Mouse (Mus musculus) forebrain, embryonic 13.5 days (tissue): ENCODE data around the gene Anapc2. TPM values are rescaled to one million over a fixed set of nuclear protein-coding genes. Genes with fewer than 3 reads are reported as not detected.

Experiments used
- ATAC-seq: fragments of 200-750 bp; cut with Nextera tagmentation; 2 replicates; pipeline ENCODE4 v1.8.0; 2017
- H3K27ac ChIP-seq: fragments of 300-500 bp; sonication (generic); 2 replicates; pipeline ENCODE4 v1.5.1; 2015; ENCODE audit warnings: inconsistent platforms, mild to moderate bottlenecking, moderate library complexity
- H3K27me3 ChIP-seq: fragments of 300-500 bp; sonication (generic); 2 replicates; pipeline ENCODE4 v1.6.1; 2015; ENCODE audit warnings: mild to moderate bottlenecking, inconsistent platforms
- H3K36me3 ChIP-seq: fragments of 300-500 bp; sonication (generic); 2 replicates; pipeline ENCODE4 v1.6.1; 2015; ENCODE audit warnings: mild to moderate bottlenecking, inconsistent platforms; ENCODE audit not compliant: poor library complexity, severe bottlenecking
- H3K4me1 ChIP-seq: fragments of 300-500 bp; sonication (generic); 2 replicates; pipeline ENCODE4 v1.6.1; 2015; ENCODE audit warnings: inconsistent platforms
- H3K4me2 ChIP-seq: fragments of 300-500 bp; sonication (generic); 2 replicates; pipeline ENCODE4 v1.6.1; 2015; ENCODE audit warnings: inconsistent platforms, mild to moderate bottlenecking, moderate library complexity
- H3K4me3 ChIP-seq: fragments of 300-500 bp; sonication (generic); 2 replicates; pipeline ENCODE4 v1.5.1; 2015; ENCODE audit warnings: mild to moderate bottlenecking, inconsistent platforms
- H3K9ac ChIP-seq: fragments of 300-500 bp; sonication (generic); 2 replicates; pipeline ENCODE4 v1.6.1; 2015; ENCODE audit warnings: mild to moderate bottlenecking, inconsistent platforms
- H3K9me3 ChIP-seq: fragments of 300-500 bp; sonication (generic); replicated peaks from 2 replicates; pipeline ENCODE4 v1.6.1; 2016; ENCODE audit warnings: inconsistent platforms
- WGBS: fragments of 180-500 bp; shearing (Covaris S2); methylation state at CpG from one replicate; pipeline ENCODE4 v1.1.7; 2015; 5-methylcytosine and 5-hydroxymethylcytosine counted together
- polyA plus RNA-seq: library from polyadenylated mRNA; unstranded; fragments of >200 nt; fragmentation: Nextera tagmentation; extraction: Ambion mirVana; gene quantifications from 2 replicates; pipeline ENCODE4 v1.2.1, GENCODE M21; 2015

Anapc2 gene
- polyA plus RNA-seq, 1 experiment from 2014 or later = 126 TPM

DNA sequence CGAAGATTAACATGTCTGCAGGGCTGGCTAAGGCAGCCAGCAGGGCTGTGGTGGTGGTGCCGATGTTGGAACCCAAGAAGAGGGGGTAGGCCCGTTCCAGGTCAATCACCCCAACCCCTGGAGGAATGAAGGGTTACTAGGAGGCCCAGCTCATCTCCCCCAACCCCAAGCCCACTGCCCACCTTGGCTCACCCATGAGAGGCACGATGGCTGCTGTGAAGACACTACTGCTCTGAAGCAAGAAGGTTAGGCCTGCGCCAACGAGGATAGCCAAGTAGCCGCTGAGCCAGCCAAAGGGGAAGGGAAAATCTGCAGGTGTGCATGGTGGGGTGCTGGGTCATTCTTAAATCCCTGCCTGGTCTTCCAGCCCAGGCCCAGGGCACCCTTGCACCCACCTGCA lies 41.7 kb upstream of the Anapc2 start:
- H3K27me3 ChIP-seq = peaks cover 22% of the 10 kb centered on the region
- H3K4me1 ChIP-seq = peaks cover 13% of the 10 kb centered on the region
- no peak overlapping the region for H3K9ac ChIP-seq
- H3K27ac ChIP-seq = no peak overlapping the region
- no peak overlapping the region for H3K4me2 ChIP-seq
- no peak for ATAC-seq
- no peaks in the 10 kb centered on the region for H3K9me3 ChIP-seq
- H3K4me3 ChIP-seq = no peak overlapping the region
- H3K36me3 ChIP-seq = no peaks in the 10 kb centered on the region
- WGBS = 93% methylated on average over 7 of the region's 7 CpGs

DNA sequence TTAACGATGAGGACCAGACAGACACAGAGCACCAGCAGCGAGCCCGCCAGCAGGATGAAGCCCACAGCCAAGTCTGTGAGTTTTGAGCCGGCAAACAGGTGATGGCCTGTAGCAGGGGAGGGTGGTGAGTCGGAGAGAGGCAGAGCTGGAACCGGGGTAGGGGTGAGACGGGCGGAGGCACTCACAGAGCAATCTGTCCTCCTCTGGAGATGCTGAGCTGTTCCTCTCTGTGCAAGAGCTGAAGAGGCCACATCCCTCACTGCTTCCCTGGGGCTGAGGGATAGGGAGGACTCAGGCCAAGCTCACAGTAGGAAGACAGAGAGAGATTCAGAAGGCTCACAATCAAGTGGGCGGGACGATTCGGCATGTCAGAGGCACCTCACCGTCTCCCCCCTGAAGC lies 41.2 kb upstream of the Anapc2 start:
- H3K9ac ChIP-seq = no peak overlapping the region
- WGBS = 51% methylated on average over 12 of the region's 12 CpGs
- H3K4me3 ChIP-seq = no peak overlapping the region
- 0 out of 2 replicates have a peak, but pooled peaks cover 9% of the 10 kb centered on the region for H3K4me1 ChIP-seq
- no peak overlapping the region for H3K4me2 ChIP-seq
- H3K27ac ChIP-seq = no peak overlapping the region
- no peaks in the 10 kb centered on the region for H3K36me3 ChIP-seq
- H3K9me3 ChIP-seq = no peaks in the 10 kb centered on the region
- peaks cover 22% of the 10 kb centered on the region for H3K27me3 ChIP-seq
- ATAC-seq = no peak

DNA sequence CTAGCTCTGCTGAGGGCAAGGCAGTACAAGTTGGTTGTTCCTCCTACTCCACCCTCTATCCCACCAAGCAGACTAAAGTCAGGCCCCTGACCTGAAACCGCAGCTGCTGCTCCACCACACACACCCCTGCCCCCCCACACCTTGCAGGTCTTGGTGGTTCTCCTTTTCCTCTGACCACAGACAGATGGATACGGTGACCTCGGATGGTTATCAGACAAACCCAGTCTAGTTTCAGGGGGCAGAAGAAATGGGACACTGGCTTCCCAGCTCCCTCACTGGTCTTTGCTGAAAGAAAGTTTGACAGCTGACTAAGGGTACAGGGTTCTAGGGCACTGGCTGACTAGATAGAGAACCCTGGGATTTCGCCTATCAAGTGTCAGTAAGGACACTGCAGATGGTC lies 38.9 kb upstream of the Anapc2 start:
- no peak for ATAC-seq
- WGBS = 86% methylated on average over 4 of the region's 4 CpGs

GRCm38 (mm10) chr2:25234050-25234449 lies 38.2 kb upstream of the Anapc2 start, which contains the start of gene Slc34a3:
TSS of gene Slc34a3 (minus strand) at chr2:25234364.
- H3K27me3 ChIP-seq = peaks cover 36% of the 10 kb centered on the region
- H3K36me3 ChIP-seq = no peaks in the 10 kb centered on the region
- no peaks in the 10 kb centered on the region for H3K4me1 ChIP-seq
- 88% methylated on average over 3 of the region's 3 CpGs for WGBS
- no peak within 1 kb of the TSS for H3K4me3 ChIP-seq
- ATAC-seq = no peak
- H3K27ac ChIP-seq = no peak within 1 kb of the TSS
- H3K9me3 ChIP-seq = no peaks in the 10 kb centered on the region
- no peak within 1 kb of the TSS for H3K9ac ChIP-seq
- no peak within 1 kb of the TSS for H3K4me2 ChIP-seq

More for the DNA sequence above, 38.9 kb upstream of the Anapc2 start:
- Histone ChIP-seq H3K4me2 (no peak overlapping the region), H3K9ac (no peak overlapping the region), H3K4me3 (no peak overlapping the region), H3K4me1 (0 out of 2 replicates have a peak, but pooled peaks cover 6% of the 10 kb centered on the region), H3K9me3 (no peaks in the 10 kb centered on the region), H3K27me3 (peaks cover 32% of the 10 kb centered on the region), H3K36me3 (no peaks in the 10 kb centered on the region), H3K27ac (no peak overlapping the region)

GRCm38 (mm10) chr2:25234551-25235220 lies 37.6 kb upstream of the Anapc2 start:
- no peaks in the 10 kb centered on the region for H3K9me3 ChIP-seq
- no peak for ATAC-seq
- H3K4me2 ChIP-seq = no peak overlapping the region
- WGBS = 78% methylated on average over 5 of the region's 5 CpGs
- no peak overlapping the region for H3K27ac ChIP-seq
- peaks cover 33% of the 10 kb centered on the region for H3K27me3 ChIP-seq
- H3K9ac ChIP-seq = no peak overlapping the region
- no peak overlapping the region for H3K4me3 ChIP-seq
- H3K36me3 ChIP-seq = no peaks in the 10 kb centered on the region
- no peaks in the 10 kb centered on the region for H3K4me1 ChIP-seq

- Histone ChIP-seq H3K4me1 (peaks cover 14% of the 10 kb centered on the region), H3K4me3 (no peak within 1 kb of the TSS), H3K9ac (no peak within 1 kb of the TSS), H3K4me2 (no peak within 1 kb of the TSS), H3K27me3 (peaks cover 24% of the 10 kb centered on the region), H3K9me3 (no peaks in the 10 kb centered on the region), H3K36me3 (no peaks in the 10 kb centered on the region), H3K27ac (no peak within 1 kb of the TSS)
- 37% methylated on average over 8 of the region's 8 CpGs for whole genome bisulfite sequencing
- ATAC-seq = no peak
Observed at GRCm38 (mm10) chr2:25236614-25237013, 35.7 kb upstream of the Anapc2 start, which contains the start of gene Rnf224. TSS of gene Rnf224 (minus strand) at chr2:25236787.

- H3K9me3 ChIP-seq = no peaks in the 10 kb centered on the region
- H3K4me2 ChIP-seq = no peak overlapping the region
- H3K36me3 ChIP-seq = no peaks in the 10 kb centered on the region
- ATAC-seq = no peak
- peaks cover 24% of the 10 kb centered on the region for H3K27me3 ChIP-seq
- H3K4me1 ChIP-seq = peaks cover 20% of the 10 kb centered on the region
- H3K9ac ChIP-seq = no peak overlapping the region
- WGBS = 63% methylated on average over 4 of the region's 4 CpGs
- H3K27ac ChIP-seq = no peak overlapping the region
- no peak overlapping the region for H3K4me3 ChIP-seq
Observed at GRCm38 (mm10) chr2:25237522-25237921, 34.8 kb upstream of the Anapc2 start.

DNA sequence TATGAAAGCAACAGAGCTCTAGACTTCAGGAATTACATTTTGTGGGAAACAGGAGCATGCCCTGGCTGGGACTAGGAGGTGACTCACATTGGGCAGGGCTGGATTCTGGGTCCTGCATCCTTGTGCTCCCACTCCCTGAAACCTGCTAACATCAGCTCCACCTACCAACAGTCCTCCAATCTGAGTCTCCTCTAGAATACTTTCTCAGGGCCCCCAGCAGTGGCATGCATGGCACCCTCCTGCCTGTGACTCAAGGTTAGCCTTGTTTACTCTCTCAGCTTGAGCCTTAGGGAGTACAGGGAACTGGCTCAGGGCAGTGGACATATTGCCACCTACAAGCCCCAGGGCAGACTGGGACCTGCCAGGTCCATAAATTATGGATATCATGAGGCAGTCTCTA lies 34.2 kb upstream of the Anapc2 start:
- Histone ChIP-seq H3K4me3 (no peak overlapping the region), H3K4me2 (no peak overlapping the region), H3K27me3 (peaks cover 24% of the 10 kb centered on the region)

DNA sequence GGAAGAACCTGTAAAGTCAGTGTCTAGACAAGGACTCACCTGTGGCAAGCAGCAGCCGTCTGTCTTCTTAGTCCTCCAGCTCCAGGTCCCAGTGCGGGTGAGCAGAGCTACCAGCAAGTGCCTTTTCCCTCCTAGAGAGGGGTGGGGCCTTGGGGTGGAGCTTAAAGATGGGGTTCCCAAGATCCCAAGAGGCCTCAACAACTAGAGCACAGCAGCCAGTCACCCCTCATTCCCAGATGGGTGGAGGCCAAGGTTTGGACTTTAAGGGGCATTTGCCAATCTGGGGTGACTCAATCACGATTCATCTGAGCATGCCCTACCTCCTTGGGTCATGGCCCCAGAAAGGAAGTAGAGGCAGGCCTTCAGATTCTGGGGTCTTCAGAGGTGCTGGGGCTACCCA lies 32.5 kb upstream of the Anapc2 start:
- 90% methylated on average over 3 of the region's 3 CpGs for WGBS
- Histone ChIP-seq H3K9ac (no peak overlapping the region), H3K4me3 (no peak overlapping the region), H3K9me3 (no peaks in the 10 kb centered on the region), H3K27me3 (peaks cover 20% of the 10 kb centered on the region; the same call in 1 of the 2 replicates), H3K36me3 (no peaks in the 10 kb centered on the region), H3K27ac (no peak overlapping the region), H3K4me2 (no peak overlapping the region), H3K4me1 (peaks cover 26% of the 10 kb centered on the region)
- ATAC-seq = no peak

More for the DNA sequence above, 34.2 kb upstream of the Anapc2 start:
- ATAC-seq = no peak
- Histone ChIP-seq H3K9ac (no peak overlapping the region), H3K9me3 (no peaks in the 10 kb centered on the region), H3K4me1 (peaks cover 26% of the 10 kb centered on the region), H3K36me3 (no peaks in the 10 kb centered on the region), H3K27ac (no peak overlapping the region)

GRCm38 (mm10) chr2:25240310-25240709 lies 32.0 kb upstream of the Anapc2 start:
- H3K4me3 ChIP-seq = peak overlapping the region; percentile 66; the same call in 1 of the 2 replicates
- peaks cover 26% of the 10 kb centered on the region for H3K4me1 ChIP-seq
- H3K4me2 ChIP-seq = peak overlapping the region; percentile 92
- no peaks in the 10 kb centered on the region for H3K9me3 ChIP-seq
- no peak; the same call in 1 of the 2 replicates for ATAC-seq
- peaks cover 5% of the 10 kb centered on the region; the same call in 1 of the 2 replicates for H3K36me3 ChIP-seq
- 47% methylated on average over 8 of the region's 8 CpGs for WGBS
- peak overlapping the region; percentile 45; the same call in 1 of the 2 replicates for H3K9ac ChIP-seq
- no peak overlapping the region for H3K27ac ChIP-seq
- H3K27me3 ChIP-seq = peaks cover 20% of the 10 kb centered on the region; the same call in 1 of the 2 replicates

DNA sequence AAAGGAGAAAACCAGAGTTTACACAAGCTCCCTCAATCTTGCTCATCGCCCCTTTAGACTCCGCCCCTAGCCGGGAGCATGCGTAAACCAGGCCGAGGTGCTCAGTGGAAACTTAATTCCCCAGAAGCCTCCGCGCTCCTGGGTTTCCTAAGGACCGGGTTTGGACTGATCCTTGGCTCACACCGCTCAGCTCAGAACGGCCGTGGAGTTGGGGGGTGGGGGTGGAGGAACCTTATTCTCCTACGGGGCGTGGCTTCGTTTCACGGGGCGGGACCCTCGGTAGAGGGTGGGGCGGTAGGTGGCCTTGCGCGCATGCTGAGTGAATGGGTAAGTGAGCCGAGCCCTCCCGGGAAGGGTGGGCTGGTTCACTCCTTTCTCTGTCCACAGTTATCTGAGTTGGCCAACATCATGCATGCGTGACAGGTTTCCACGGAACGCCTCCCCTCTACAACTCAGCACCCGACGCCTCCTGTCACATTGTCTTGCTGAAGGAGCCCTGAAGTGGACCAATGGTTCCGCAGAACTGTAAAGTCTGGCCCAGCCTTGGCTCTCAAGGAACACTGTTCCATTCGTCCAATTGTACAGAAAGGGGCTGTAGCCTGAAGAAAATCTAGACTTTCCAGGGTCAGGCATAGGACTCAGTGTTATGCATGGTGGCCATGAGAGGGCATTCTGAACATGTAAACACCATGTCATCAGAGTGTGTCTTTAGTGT lies 31.4 kb upstream of the Anapc2 start:
- Histone ChIP-seq H3K27me3 (peaks cover 20% of the 10 kb centered on the region; the same call in 1 of the 2 replicates), H3K9ac (peak overlapping the region; percentile 45), H3K36me3 (peaks cover 11% of the 10 kb centered on the region), H3K4me3 (peak overlapping the region; percentile 66), H3K4me2 (peak overlapping the region; percentile 92), H3K27ac (peak overlapping the region; percentile 27; the same call in 1 of the 2 replicates), H3K9me3 (no peaks in the 10 kb centered on the region), H3K4me1 (peaks cover 26% of the 10 kb centered on the region)
- 1% methylated on average over 29 of the region's 29 CpGs for WGBS
- peak; percentile 84 for ATAC-seq

- Histone ChIP-seq H3K4me1 (peaks cover 26% of the 10 kb centered on the region), H3K4me2 (peak overlapping the region; percentile 92), H3K9me3 (no peaks in the 10 kb centered on the region), H3K27ac (0 out of 2 replicates have a peak overlapping the region, but pooled peaks have one; percentile 27), H3K9ac (peak overlapping the region; percentile 89), H3K4me3 (peak overlapping the region; percentile 66), H3K36me3 (peaks cover 16% of the 10 kb centered on the region), H3K27me3 (peaks cover 17% of the 10 kb centered on the region; the same call in 1 of the 2 replicates)
- 20% methylated on average over 6 of the region's 6 CpGs for WGBS
- ATAC-seq = peak; percentile 23; the same call in 1 of the 2 replicates
Observed at GRCm38 (mm10) chr2:25241438-25241775, 30.9 kb upstream of the Anapc2 start.
